Mouse (Mus musculus): Measurements from ENCODE around the gene 9930111J21Rik2.
"Not testable (repeated sequence)": the region's sequence is repeated elsewhere in the genome, so short reads cannot be mapped to it uniquely, and the experiment has no call there.

GRCm38 (mm10) chr11:48982848-48983247, 68.2 kb downstream of the 9930111J21Rik2 start:
- not testable (repeated sequence) for TF ChIP-seq CTCF (IDR thresholded peaks at IDR 0.05; ENCODE audit: borderline replicate concordance, control insufficient read depth, extremely low read depth, insufficient read depth, low read length, poor library complexity); POLR2A (IDR thresholded peaks at IDR 0.05; ENCODE audit: control insufficient read depth, extremely low read depth, insufficient read depth, low read length, poor library complexity)
